Mouse (Mus musculus): ENCODE measurements around the gene Ctnnb1.

GRCm38 (mm10) chr9:120951947-120952346 is 22.9 kb downstream of the Ctnnb1 start:
- TF ChIP-seq MAX (IDR thresholded peaks at IDR 0.05) (no peak), MYOG (IDR thresholded peaks at IDR 0.05; ENCODE audit: control insufficient read depth, extremely low read depth, insufficient read length) (no peak), CTCF (IDR thresholded peaks at IDR 0.05; ENCODE audit: control insufficient read depth, insufficient read depth, insufficient read length) (no peak), USF1 (IDR thresholded peaks at IDR 0.05; ENCODE audit: low read depth) (no peak)

Measured in C2C12 (cell line).